Mouse (Mus musculus): ENCODE measurements around the gene H1f0. TPM values are rescaled to one million over a fixed set of nuclear protein-coding genes. Genes with fewer than 3 reads are reported as not detected.
A peak's percentile ranks its signal among the peaks of the same experiment; 100 is the strongest.

The H1f0 gene
- total and polyA plus RNA-seq, 3 experiments = 33.5 to 213 (median 46.8) TPM

GRCm38 (mm10) chr15:79060887-79061565, 32.8 kb downstream of the H1f0 start:
- no peak for TF ChIP-seq CTCF (IDR thresholded peaks at IDR 0.05 in 2 of 3, conservative IDR thresholded peaks at IDR 0.05 in 1 of 3; ENCODE audit: control insufficient read depth in 1 of 3, insufficient read depth in 1 of 3, low read depth in 2 of 3, low read length in 3 of 3, poor library complexity in 1 of 3, severe bottlenecking in 1 of 3)
- 0 out of 2 replicates have a peak, but pooled peaks have one; percentile 6 for TF ChIP-seq TAL1 (IDR thresholded peaks at IDR 0.05; ENCODE audit: low read length)
- TF ChIP-seq E2F4 (IDR thresholded peaks at IDR 0.05; ENCODE audit: borderline replicate concordance, low read depth, low read length) = no peak
- TF ChIP-seq EP300 (IDR thresholded peaks at IDR 0.05; ENCODE audit: low read depth in 1 of 2, low read length in 2 of 2) = peak in 1 of 2 experiments; percentile 36; a peak in 1 of 4 replicates
- TF ChIP-seq POLR2AphosphoS2 (IDR thresholded peaks at IDR 0.05; ENCODE audit: low read length) = no peak
- Histone ChIP-seq H3K9ac (ENCODE audit: control insufficient read depth, low read depth, low read length, poor library complexity, severe bottlenecking) (no peak overlapping the region), H3K27me3 (ENCODE audit: control insufficient read depth in 1 of 2, insufficient read depth in 2 of 2, low read length in 2 of 2) (no peaks in the 10 kb centered on the region), H3K4me3 (ENCODE audit: control insufficient read depth in 1 of 2, insufficient read depth in 1 of 2, low read depth in 2 of 2, low read length in 2 of 2) (no peak overlapping the region), H3K36me3 (ENCODE audit: control insufficient read depth in 1 of 2, insufficient read depth in 2 of 2, low read length in 2 of 2) (peaks cover 0 to 22% of the 10 kb centered on the region in 2 experiments; a peak in 2 of 4 replicates), H3K27ac (ENCODE audit: control insufficient read depth, low read depth, low read length) (no peak overlapping the region), H3K4me1 (ENCODE audit: control insufficient read depth in 1 of 2, insufficient read depth in 2 of 2, low read length in 2 of 2) (peaks cover 0 to 13% of the 10 kb centered on the region in 2 experiments; a peak in 3 of 4 replicates), H3K9me3 (replicated peaks; ENCODE audit: insufficient read depth, low read length) (no peaks in the 10 kb centered on the region), H3K79me2 (ENCODE audit: control insufficient read depth, insufficient read depth, low read length, poor library complexity) (peaks cover 12% of the 10 kb centered on the region)
- DNase-seq (ENCODE audit: low read depth, low spot score) = no peak

- Histone ChIP-seq H3K9ac (ENCODE audit: control insufficient read depth, low read depth, low read length, poor library complexity, severe bottlenecking) (peak within 1 kb of the TSS; percentile 86), H3K4me1 (ENCODE audit: control insufficient read depth in 1 of 2, insufficient read depth in 2 of 2, low read length in 2 of 2) (peaks cover 0 to 27% of the 10 kb centered on the region in 2 experiments; a peak in 3 of 4 replicates), H3K36me3 (ENCODE audit: control insufficient read depth in 1 of 2, insufficient read depth in 2 of 2, low read length in 2 of 2) (peaks cover 0 to 33% of the 10 kb centered on the region in 2 experiments; a peak in 2 of 4 replicates), H3K4me3 (ENCODE audit: control insufficient read depth in 1 of 2, insufficient read depth in 1 of 2, low read depth in 2 of 2, low read length in 2 of 2) (peak within 1 kb of the TSS; percentile 80 to 88), H3K27ac (ENCODE audit: control insufficient read depth, low read depth, low read length) (peak within 1 kb of the TSS; percentile 62), H3K9me3 (replicated peaks; ENCODE audit: insufficient read depth, low read length) (no peaks in the 10 kb centered on the region), H3K79me2 (ENCODE audit: control insufficient read depth, insufficient read depth, low read length, poor library complexity) (peaks cover 12% of the 10 kb centered on the region), H3K27me3 (ENCODE audit: control insufficient read depth in 1 of 2, insufficient read depth in 2 of 2, low read length in 2 of 2) (no peaks in the 10 kb centered on the region)
- peak; percentile 100 for DNase-seq (ENCODE audit: low read depth, low spot score)
- no peak for TF ChIP-seq ETS1 (IDR thresholded peaks at IDR 0.05; ENCODE audit: low read depth, low read length)
- 0 out of 2 replicates have a peak, but pooled peaks have one; percentile 42 for TF ChIP-seq MYB (IDR thresholded peaks at IDR 0.05; ENCODE audit: low read depth, low read length)
- peak; percentile 96 for TF ChIP-seq CHD2 (IDR thresholded peaks at IDR 0.05; ENCODE audit: low read length)
- peak; percentile 83 for TF ChIP-seq HCFC1 (IDR thresholded peaks at IDR 0.05; ENCODE audit: low read depth, low read length)
- no peak; the same call in 1 of the 2 replicates for TF ChIP-seq TCF12 (IDR thresholded peaks at IDR 0.05; ENCODE audit: low read depth, low read length)
- peak; percentile 43; the same call in 1 of the 2 replicates for TF ChIP-seq NRF1 (IDR thresholded peaks at IDR 0.05; ENCODE audit: insufficient read depth, low read depth, low read length, poor library complexity, severe bottlenecking)
- 0 out of 2 replicates have a peak, but pooled peaks have one; percentile 57 for TF ChIP-seq POLR2AphosphoS2 (IDR thresholded peaks at IDR 0.05; ENCODE audit: low read length)
- TF ChIP-seq GATA1 (IDR thresholded peaks at IDR 0.05; ENCODE audit: low read depth, low read length) = no peak
- no peak for TF ChIP-seq ELF1 (IDR thresholded peaks at IDR 0.05; ENCODE audit: low read depth, low read length)
- TF ChIP-seq E2F4 (IDR thresholded peaks at IDR 0.05; ENCODE audit: borderline replicate concordance, low read depth, low read length) = peak; percentile 48; the same call in 1 of the 2 replicates
- no peak for TF ChIP-seq GABPA (IDR thresholded peaks at IDR 0.05; ENCODE audit: low read depth, low read length)
- TF ChIP-seq ZC3H11A (IDR thresholded peaks at IDR 0.05; ENCODE audit: low read depth, low read length) = no peak
- TF ChIP-seq MEF2A (IDR thresholded peaks at IDR 0.05; ENCODE audit: extremely low read depth, insufficient replicate concordance, low read depth, low read length, poor library complexity, severe bottlenecking) = no peak
- no peak for TF ChIP-seq CHD1 (IDR thresholded peaks at IDR 0.05; ENCODE audit: low read depth, low read length)
- peak; percentile 63; the same call in 1 of the 2 replicates for TF ChIP-seq TBP (IDR thresholded peaks at IDR 0.05; ENCODE audit: low read depth, low read length)
- TF ChIP-seq USF2 (IDR thresholded peaks at IDR 0.05; ENCODE audit: borderline replicate concordance in 1 of 2, insufficient read depth in 1 of 2, low read depth in 1 of 2, low read length in 2 of 2) = no peak
- TF ChIP-seq UBTF (IDR thresholded peaks at IDR 0.05; ENCODE audit: borderline replicate concordance, insufficient read depth, low read depth, low read length) = peak; percentile 92; the same call in 1 of the 2 replicates
- peak; percentile 77; the same call in 1 of the 2 replicates for TF ChIP-seq MXI1 (IDR thresholded peaks at IDR 0.05; ENCODE audit: low read depth, low read length)
- no peak for TF ChIP-seq EP300 (IDR thresholded peaks at IDR 0.05; ENCODE audit: low read depth in 1 of 2, low read length in 2 of 2)
- TF ChIP-seq SIN3A (IDR thresholded peaks at IDR 0.05; ENCODE audit: low read length) = peak; percentile 86
- TF ChIP-seq POLR2AphosphoS5 (IDR thresholded peaks at IDR 0.05; ENCODE audit: borderline replicate concordance, low read depth, low read length) = no peak
- TF ChIP-seq JUND (IDR thresholded peaks at IDR 0.05; ENCODE audit: low read depth, low read length) = no peak; the same call in 1 of the 2 replicates
- peak; percentile 69 for TF ChIP-seq NELFE (IDR thresholded peaks at IDR 0.05; ENCODE audit: low read depth, low read length)
- no peak for TF ChIP-seq CTCF (IDR thresholded peaks at IDR 0.05 in 2 of 3, conservative IDR thresholded peaks at IDR 0.05 in 1 of 3; ENCODE audit: control insufficient read depth in 1 of 3, insufficient read depth in 1 of 3, low read depth in 2 of 3, low read length in 3 of 3, poor library complexity in 1 of 3, severe bottlenecking in 1 of 3)
Measured at GRCm38 (mm10) chr15:79062376-79063159, 34.3 kb downstream of the H1f0 start, which contains the start of gene Ankrd54. TSS of gene Ankrd54 (minus strand) at chr15:79062893.

Measured in MEL (cell line).